Mouse (Mus musculus) hindbrain, embryonic 16.5 days (tissue): ENCODE data around the gene Galntl6. TPM values are rescaled to one million over a fixed set of nuclear protein-coding genes. Genes with fewer than 3 reads are reported as not detected.

Experiments
- polyA plus RNA-seq: library from polyadenylated mRNA; unstranded; fragments of >200 nt; fragmentation: Nextera tagmentation; extraction: Ambion mirVana; gene quantifications from 2 replicates; pipeline ENCODE4 v1.2.1, GENCODE M21; 2015

Galntl6 gene
- polyA plus RNA-seq, 1 experiment from 2014 or later = 18.6 TPM

Other genes starting within 250 kb of the Galntl6 start
- 18.5 and 19.1 TPM in 2 replicates for gene BC030500, start 885 bp downstream of the Galntl6 start, polyA plus RNA-seq